Mouse (Mus musculus): ENCODE measurements around the gene Cd300a. TPM values are rescaled to one million over a fixed set of nuclear protein-coding genes. Genes with fewer than 3 reads are reported as not detected.

Cd300a gene
- polyA plus RNA-seq, 1 experiment = 12.5 TPM

DNA sequence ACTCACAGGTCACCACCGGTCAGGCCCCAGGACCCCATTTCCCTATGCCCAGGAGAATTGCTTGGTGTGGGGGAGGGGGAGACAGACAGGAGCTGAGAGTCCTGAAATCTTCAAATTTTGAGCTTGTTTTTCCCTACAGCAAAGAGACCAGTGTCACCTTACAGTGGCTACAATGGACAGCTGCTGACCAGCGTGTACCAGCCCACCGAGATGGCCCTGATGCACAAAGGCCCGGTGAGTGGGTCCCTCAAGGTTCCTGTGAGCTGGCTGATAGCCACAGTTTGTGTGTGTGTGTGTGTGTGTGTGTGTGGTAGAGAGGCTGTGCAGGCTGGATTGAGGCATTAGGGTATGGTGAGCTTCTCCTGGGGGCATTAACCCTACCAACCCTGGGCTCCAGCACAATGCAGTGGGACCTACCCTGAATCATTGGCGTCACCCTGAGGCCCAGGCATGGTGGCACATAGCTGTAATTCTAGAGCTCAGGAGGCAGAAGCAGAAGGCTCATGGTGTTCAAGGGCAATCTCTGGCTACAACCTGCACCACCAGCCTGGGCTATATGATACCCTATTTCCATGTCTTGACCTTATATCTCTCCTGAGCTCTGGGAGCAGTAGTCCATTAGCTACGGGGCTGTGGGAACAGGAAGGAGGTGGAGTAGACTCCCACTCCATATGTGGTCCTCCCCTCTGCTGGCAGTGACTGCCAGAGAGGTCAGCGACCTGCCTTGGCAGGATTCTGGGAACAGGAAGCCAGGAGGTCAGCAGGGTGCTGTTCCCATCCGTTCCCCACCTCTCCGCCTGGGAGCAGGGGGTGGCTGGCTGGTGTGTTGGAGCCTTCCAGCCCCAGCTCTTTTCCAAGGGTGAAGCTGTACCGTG is 23.1 kb upstream of the Cd300a start:
- Histone ChIP-seq H3K4me1 (ENCODE audit: control insufficient read depth, insufficient read depth, insufficient read length) (peaks cover 2% of the 10 kb centered on the region; the same call in 1 of the 2 replicates), H3K4me3 (ENCODE audit: extremely low read depth, insufficient read depth, insufficient read length) (no peak overlapping the region), H3K27me3 (ENCODE audit: control insufficient read depth, insufficient read depth, low read length) (no peaks in the 10 kb centered on the region), H3K27ac (ENCODE audit: insufficient read depth, low read length) (peak overlapping the region; percentile 61), H3K36me3 (ENCODE audit: control insufficient read depth, insufficient read depth, low read length) (no peaks in the 10 kb centered on the region)
- TF ChIP-seq CTCF (IDR thresholded peaks at IDR 0.05; ENCODE audit: extremely low read depth, insufficient read depth, insufficient read length, insufficient replicate concordance) = no peak
- no peak for TF ChIP-seq POLR2A (IDR thresholded peaks at IDR 0.05; ENCODE audit: low read depth, low read length)
- DNase-seq (ENCODE audit: low read depth in 1 of 2, low spot score in 2 of 2) = no peak
- 74% methylated on average over 10 of the region's 10 CpGs for WGBS

DNA sequence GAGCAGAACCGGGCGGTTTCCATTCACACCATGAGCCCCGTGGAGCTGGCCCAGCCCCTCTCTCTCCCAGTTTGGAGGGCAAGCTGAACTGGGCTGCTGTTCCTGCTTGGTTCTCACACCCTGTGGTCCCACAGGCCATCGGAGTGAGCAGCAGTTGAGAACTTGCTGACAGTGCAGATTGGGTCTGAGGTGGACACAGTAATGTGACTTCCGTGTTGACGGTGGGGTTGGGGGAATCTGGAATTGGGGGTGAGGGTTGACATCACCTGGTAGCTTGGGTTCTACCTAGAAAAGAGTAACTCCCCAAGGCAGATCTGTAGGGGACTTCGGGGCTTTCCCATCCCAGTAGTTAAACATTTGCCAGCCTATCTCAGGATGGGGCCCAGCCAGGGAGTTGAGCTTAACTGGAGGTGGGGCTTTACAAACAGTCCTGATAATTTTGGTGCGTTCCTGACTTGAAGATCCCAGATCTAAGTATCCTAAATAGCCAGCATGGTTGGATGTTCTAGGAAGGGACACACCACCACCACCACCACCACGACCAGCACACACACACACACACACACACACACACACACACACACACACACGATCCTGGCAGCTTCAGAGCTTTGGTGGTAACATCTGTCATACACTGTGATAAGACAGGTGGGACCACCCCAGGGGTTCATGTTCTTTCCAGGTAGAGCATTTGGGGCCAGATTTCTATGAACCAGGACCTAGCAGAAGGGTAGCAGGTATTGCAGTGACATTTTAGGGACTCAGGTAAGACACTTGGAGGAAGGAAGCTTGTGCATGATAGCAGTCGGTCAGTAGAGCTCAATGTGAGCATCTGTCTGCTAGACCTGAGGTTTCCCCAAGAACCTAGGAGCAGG is 22.2 kb upstream of the Cd300a start:
- no peak for TF ChIP-seq CTCF (IDR thresholded peaks at IDR 0.05; ENCODE audit: extremely low read depth, insufficient read depth, insufficient read length, insufficient replicate concordance)
- TF ChIP-seq POLR2A (IDR thresholded peaks at IDR 0.05; ENCODE audit: low read depth, low read length) = no peak
- DNase-seq (ENCODE audit: low read depth in 1 of 2, low spot score in 2 of 2) = no peak
- WGBS = 75% methylated on average over 11 of the region's 11 CpGs
- Histone ChIP-seq H3K36me3 (ENCODE audit: control insufficient read depth, insufficient read depth, low read length) (no peaks in the 10 kb centered on the region), H3K4me3 (ENCODE audit: extremely low read depth, insufficient read depth, insufficient read length) (no peak overlapping the region), H3K4me1 (ENCODE audit: control insufficient read depth, insufficient read depth, insufficient read length) (peaks cover 2% of the 10 kb centered on the region; the same call in 1 of the 2 replicates), H3K27me3 (ENCODE audit: control insufficient read depth, insufficient read depth, low read length) (no peaks in the 10 kb centered on the region), H3K27ac (ENCODE audit: insufficient read depth, low read length) (peak overlapping the region; percentile 61)

DNA sequence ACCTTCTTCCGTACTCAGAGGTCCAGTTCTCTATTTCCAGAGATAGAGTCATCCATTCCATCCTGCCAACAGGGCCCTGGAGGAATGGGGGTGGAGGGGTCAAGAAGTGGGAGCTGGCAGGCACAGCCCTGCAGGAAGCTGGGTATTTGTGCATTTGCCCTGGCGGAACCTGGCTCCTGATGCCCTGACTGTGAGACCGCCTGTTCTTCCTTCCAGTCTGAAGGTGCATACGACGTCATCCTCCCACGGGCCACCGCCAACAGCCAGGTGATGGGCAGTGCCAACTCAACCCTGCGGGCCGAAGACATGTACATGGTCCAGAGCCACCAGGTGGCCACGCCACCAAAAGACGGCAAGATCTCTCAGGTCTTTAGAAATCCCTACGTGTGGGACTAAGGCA is 21.6 kb upstream of the Cd300a start:
- DNase-seq (ENCODE audit: low read depth in 1 of 2, low spot score in 2 of 2) = no peak
- 70% methylated on average over 12 of the region's 12 CpGs for WGBS

DNA sequence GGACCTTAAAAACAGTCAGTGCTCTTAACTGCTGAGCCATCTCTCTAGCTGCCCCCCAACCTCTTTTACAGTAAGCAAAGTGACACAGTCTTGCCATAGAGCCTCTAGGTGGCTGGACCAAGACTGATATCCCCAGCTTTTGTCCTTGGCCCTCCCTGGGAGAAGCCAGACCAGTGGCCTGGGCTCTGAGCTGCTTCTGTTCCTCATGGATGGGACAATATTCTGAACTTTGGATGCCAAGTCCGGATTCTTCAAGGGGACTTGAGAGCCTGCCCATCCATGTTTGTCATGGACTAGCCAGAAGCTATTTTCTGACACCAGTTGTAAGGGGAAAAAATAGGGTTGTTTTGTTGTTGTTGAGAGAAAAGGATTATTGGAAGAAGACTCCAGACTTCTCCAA is 20.1 kb upstream of the Cd300a start:
- no peak overlapping the region for H3K4me3 ChIP-seq (ENCODE audit: extremely low read depth, insufficient read depth, insufficient read length)
- H3K36me3 ChIP-seq (ENCODE audit: control insufficient read depth, insufficient read depth, low read length) = no peaks in the 10 kb centered on the region
- DNase-seq (ENCODE audit: low read depth in 1 of 2, low spot score in 2 of 2) = no peak
- 88% methylated on average over 1 of the region's 1 CpGs for WGBS
- no peak overlapping the region for H3K27ac ChIP-seq (ENCODE audit: insufficient read depth, low read length)
- peaks cover 9% of the 10 kb centered on the region; the same call in 1 of the 2 replicates for H3K4me1 ChIP-seq (ENCODE audit: control insufficient read depth, insufficient read depth, insufficient read length)
- H3K27me3 ChIP-seq (ENCODE audit: control insufficient read depth, insufficient read depth, low read length) = no peaks in the 10 kb centered on the region
- no peak for TF ChIP-seq CTCF (IDR thresholded peaks at IDR 0.05; ENCODE audit: extremely low read depth, insufficient read depth, insufficient read length, insufficient replicate concordance)
- no peak for TF ChIP-seq POLR2A (IDR thresholded peaks at IDR 0.05; ENCODE audit: low read depth, low read length)

More for the DNA sequence above, 21.6 kb upstream of the Cd300a start:
- no peak overlapping the region for H3K4me3 ChIP-seq (ENCODE audit: extremely low read depth, insufficient read depth, insufficient read length)
- no peak overlapping the region for H3K27ac ChIP-seq (ENCODE audit: insufficient read depth, low read length)
- H3K27me3 ChIP-seq (ENCODE audit: control insufficient read depth, insufficient read depth, low read length) = no peaks in the 10 kb centered on the region
- no peak for TF ChIP-seq CTCF (IDR thresholded peaks at IDR 0.05; ENCODE audit: extremely low read depth, insufficient read depth, insufficient read length, insufficient replicate concordance)
- no peak for TF ChIP-seq POLR2A (IDR thresholded peaks at IDR 0.05; ENCODE audit: low read depth, low read length)
- H3K36me3 ChIP-seq (ENCODE audit: control insufficient read depth, insufficient read depth, low read length) = no peaks in the 10 kb centered on the region
- peaks cover 2% of the 10 kb centered on the region; the same call in 1 of the 2 replicates for H3K4me1 ChIP-seq (ENCODE audit: control insufficient read depth, insufficient read depth, insufficient read length)

DNA sequence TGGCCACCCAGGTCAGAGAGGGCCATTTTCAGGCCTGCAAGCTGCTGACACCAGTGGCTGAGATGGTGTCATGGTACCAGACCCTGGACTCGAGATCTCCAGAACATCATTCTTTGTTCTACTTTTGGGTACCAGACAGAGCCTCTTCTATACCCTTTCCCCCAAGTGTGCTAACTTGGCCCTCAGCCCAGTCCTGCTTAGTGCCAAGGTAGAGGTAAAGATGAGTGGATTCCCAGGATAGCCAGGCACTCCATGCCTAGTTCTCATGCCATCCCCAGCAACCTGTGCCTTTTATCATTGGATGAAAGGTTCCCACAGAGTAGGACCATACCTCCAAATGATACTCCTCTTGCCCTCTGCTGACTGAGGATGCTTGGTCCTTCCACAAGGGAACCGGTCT is 18.3 kb upstream of the Cd300a start:
- Histone ChIP-seq H3K4me3 (ENCODE audit: extremely low read depth, insufficient read depth, insufficient read length) (no peak overlapping the region), H3K27ac (ENCODE audit: insufficient read depth, low read length) (no peak overlapping the region), H3K36me3 (ENCODE audit: control insufficient read depth, insufficient read depth, low read length) (no peaks in the 10 kb centered on the region), H3K27me3 (ENCODE audit: control insufficient read depth, insufficient read depth, low read length) (no peaks in the 10 kb centered on the region), H3K4me1 (ENCODE audit: control insufficient read depth, insufficient read depth, insufficient read length) (peaks cover 13% of the 10 kb centered on the region; the same call in 1 of the 2 replicates)
- 86% methylated on average over 2 of the region's 2 CpGs for WGBS
- TF ChIP-seq CTCF (IDR thresholded peaks at IDR 0.05; ENCODE audit: extremely low read depth, insufficient read depth, insufficient read length, insufficient replicate concordance) (no peak), POLR2A (IDR thresholded peaks at IDR 0.05; ENCODE audit: low read depth, low read length) (no peak)
- no peak for DNase-seq (ENCODE audit: low read depth in 1 of 2, low spot score in 2 of 2)

DNA sequence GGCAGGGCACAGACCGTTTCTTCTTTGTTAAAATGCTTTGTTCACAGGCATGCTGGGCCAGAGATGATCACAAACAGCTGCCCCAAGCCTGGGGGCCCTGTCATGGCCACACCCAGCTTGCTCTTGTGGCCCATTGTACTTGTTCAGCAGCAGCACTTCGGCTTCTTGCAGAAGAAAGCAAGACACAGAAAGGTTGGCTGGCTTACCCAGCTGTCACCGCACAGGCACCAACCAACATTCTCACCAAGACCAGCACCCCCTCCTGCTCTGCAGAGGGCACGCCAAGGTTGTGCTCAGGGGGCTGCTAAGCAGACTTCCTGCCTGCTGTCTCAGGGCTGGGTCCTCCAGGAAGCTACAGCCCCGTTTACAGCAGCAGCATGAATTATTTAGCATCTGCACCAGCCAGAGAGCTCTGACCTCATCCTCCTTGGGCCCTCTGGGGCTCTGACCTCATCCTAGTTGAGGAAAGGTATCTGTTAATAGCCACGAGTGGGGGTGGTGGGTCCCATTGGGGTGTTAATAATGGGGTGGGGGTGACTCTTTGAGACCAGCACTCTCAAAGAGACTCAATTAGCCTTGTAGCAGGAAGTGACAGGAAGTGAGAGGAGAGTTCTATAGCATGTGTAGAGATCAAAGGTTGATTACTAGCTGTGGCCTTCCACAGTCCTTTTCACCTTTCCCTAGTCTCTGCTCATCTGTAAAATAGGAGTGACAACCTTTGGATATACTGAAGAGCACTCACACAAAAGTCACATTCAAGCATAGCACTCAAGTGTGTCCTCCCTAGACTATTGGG is 16.6 kb upstream of the Cd300a start:
- no peak overlapping the region for H3K4me3 ChIP-seq (ENCODE audit: extremely low read depth, insufficient read depth, insufficient read length)
- 18% methylated on average over 6 of the region's 6 CpGs for WGBS
- peak in 1 of 2 experiments; percentile 40 for DNase-seq (ENCODE audit: low read depth in 1 of 2, low spot score in 2 of 2)
- TF ChIP-seq POLR2A (IDR thresholded peaks at IDR 0.05; ENCODE audit: low read depth, low read length) = no peak
- H3K36me3 ChIP-seq (ENCODE audit: control insufficient read depth, insufficient read depth, low read length) = no peaks in the 10 kb centered on the region
- peak overlapping the region; percentile 70 for H3K27ac ChIP-seq (ENCODE audit: insufficient read depth, low read length)
- H3K4me1 ChIP-seq (ENCODE audit: control insufficient read depth, insufficient read depth, insufficient read length) = peaks cover 20% of the 10 kb centered on the region; the same call in 1 of the 2 replicates
- no peaks in the 10 kb centered on the region for H3K27me3 ChIP-seq (ENCODE audit: control insufficient read depth, insufficient read depth, low read length)

Data from spleen, adult 2 months (tissue).